Mouse (Mus musculus) myocyte (in vitro differentiated cells): Measurements from ENCODE around the gene Hoxb9. TPM values are rescaled to one million over a fixed set of nuclear protein-coding genes. Genes with fewer than 3 reads are reported as not detected.
A peak's percentile ranks its signal among the peaks of the same experiment; 100 is the strongest.

Source experiments
- H3K27me3 ChIP-seq: one replicate; pipeline ENCODE4 v1.6.1; 2011; ENCODE audit not compliant: control insufficient read depth, insufficient read depth, insufficient read length
- H3K36me3 ChIP-seq: one replicate; pipeline ENCODE4 v1.6.1; 2011; ENCODE audit not compliant: control insufficient read depth, insufficient read depth
- H3K4me2 ChIP-seq: one replicate; pipeline ENCODE4 v1.6.1; 2011; ENCODE audit warnings: low read depth, control low read depth
- H3K4me3 ChIP-seq: one replicate; pipeline ENCODE4 v1.5.1; 2011; ENCODE audit warnings: mild to moderate bottlenecking, control low read depth, moderate library complexity
- H3K79me2 ChIP-seq: one replicate; pipeline ENCODE4 v1.6.1; 2011; ENCODE audit not compliant: control insufficient read depth, insufficient read depth
- H3ac ChIP-seq: one replicate; pipeline ENCODE4 v1.6.1; 2011; ENCODE audit not compliant: control insufficient read depth, insufficient read length
- CEBPB ChIP-seq: IDR thresholded peaks from 2 replicates; pipeline ENCODE4 v1.6.1; 2011; ENCODE audit warnings: mild to moderate bottlenecking, moderate library complexity; ENCODE audit not compliant: poor library complexity, insufficient read depth, severe bottlenecking
- E2F4 ChIP-seq: IDR thresholded peaks from one replicate; pipeline ENCODE4 v1.6.1; 2011; ENCODE audit warnings: mild to moderate bottlenecking, control low read depth, moderate library complexity; ENCODE audit not compliant: insufficient read depth
- MAX ChIP-seq: IDR thresholded peaks from one replicate; pipeline ENCODE4 v1.6.1; 2011; ENCODE audit warnings: low read depth, mild to moderate bottlenecking, control low read depth
- MYOD1 ChIP-seq, 3 experiments: IDR thresholded peaks; one replicate each; pipeline ENCODE4 v1.6.1; 2011; ENCODE audit warnings: control low read depth in 2 of 3, low read depth in 2 of 3, mild to moderate bottlenecking in 2 of 3, moderate library complexity in 1 of 3; ENCODE audit not compliant: insufficient read length in 2 of 3, control insufficient read depth in 1 of 3
- MYOG ChIP-seq, 3 experiments: IDR thresholded peaks; one replicate each; pipeline ENCODE4 v1.6.1; 2011; ENCODE audit warnings: control low read depth in 2 of 3, low read depth in 2 of 3, mild to moderate bottlenecking in 2 of 3; ENCODE audit not compliant: insufficient read length in 2 of 3, control insufficient read depth in 1 of 3, insufficient read depth in 1 of 3
- POLR2A ChIP-seq: IDR thresholded peaks from one replicate; pipeline ENCODE4 v1.6.1; 2011; ENCODE audit warnings: low read depth, mild to moderate bottlenecking, control low read depth, moderate library complexity; ENCODE audit not compliant: insufficient read length
- POLR2AphosphoS2 ChIP-seq: IDR thresholded peaks from one replicate; pipeline ENCODE4 v1.6.1; 2011; ENCODE audit warnings: low read depth, control low read depth; ENCODE audit not compliant: insufficient read length
- REST ChIP-seq: IDR thresholded peaks from one replicate; pipeline ENCODE4 v1.6.1; 2011; ENCODE audit warnings: mild to moderate bottlenecking, control low read depth, moderate library complexity; ENCODE audit not compliant: insufficient read depth, insufficient read length
- SRF ChIP-seq: IDR thresholded peaks from one replicate; pipeline ENCODE4 v1.6.1; 2011; ENCODE audit warnings: low read depth; ENCODE audit not compliant: control insufficient read depth, insufficient read length
- TCF12 ChIP-seq: IDR thresholded peaks from one replicate; pipeline ENCODE4 v1.6.1; 2011; ENCODE audit warnings: mild to moderate bottlenecking, control low read depth; ENCODE audit not compliant: poor library complexity, insufficient read depth, severe bottlenecking
- TCF3 ChIP-seq: IDR thresholded peaks from one replicate; pipeline ENCODE4 v1.6.1; 2011; ENCODE audit warnings: low read depth, control low read depth; ENCODE audit not compliant: insufficient read length
- USF1 ChIP-seq: IDR thresholded peaks from one replicate; pipeline ENCODE4 v1.6.1; 2011; ENCODE audit warnings: low read depth, mild to moderate bottlenecking, control low read depth, moderate library complexity
- polyA plus RNA-seq: library from polyadenylated mRNA; unstranded; fragments of >200 nt; fragmentation: generic; extraction: Trizol; gene quantifications from one replicate; pipeline ENCODE4 v1.2.1, GENCODE M21; 2012; ENCODE audit warnings: missing spikeins

Hoxb9 gene
- polyA plus RNA-seq, 1 experiment: 0.24 TPM

DNA sequence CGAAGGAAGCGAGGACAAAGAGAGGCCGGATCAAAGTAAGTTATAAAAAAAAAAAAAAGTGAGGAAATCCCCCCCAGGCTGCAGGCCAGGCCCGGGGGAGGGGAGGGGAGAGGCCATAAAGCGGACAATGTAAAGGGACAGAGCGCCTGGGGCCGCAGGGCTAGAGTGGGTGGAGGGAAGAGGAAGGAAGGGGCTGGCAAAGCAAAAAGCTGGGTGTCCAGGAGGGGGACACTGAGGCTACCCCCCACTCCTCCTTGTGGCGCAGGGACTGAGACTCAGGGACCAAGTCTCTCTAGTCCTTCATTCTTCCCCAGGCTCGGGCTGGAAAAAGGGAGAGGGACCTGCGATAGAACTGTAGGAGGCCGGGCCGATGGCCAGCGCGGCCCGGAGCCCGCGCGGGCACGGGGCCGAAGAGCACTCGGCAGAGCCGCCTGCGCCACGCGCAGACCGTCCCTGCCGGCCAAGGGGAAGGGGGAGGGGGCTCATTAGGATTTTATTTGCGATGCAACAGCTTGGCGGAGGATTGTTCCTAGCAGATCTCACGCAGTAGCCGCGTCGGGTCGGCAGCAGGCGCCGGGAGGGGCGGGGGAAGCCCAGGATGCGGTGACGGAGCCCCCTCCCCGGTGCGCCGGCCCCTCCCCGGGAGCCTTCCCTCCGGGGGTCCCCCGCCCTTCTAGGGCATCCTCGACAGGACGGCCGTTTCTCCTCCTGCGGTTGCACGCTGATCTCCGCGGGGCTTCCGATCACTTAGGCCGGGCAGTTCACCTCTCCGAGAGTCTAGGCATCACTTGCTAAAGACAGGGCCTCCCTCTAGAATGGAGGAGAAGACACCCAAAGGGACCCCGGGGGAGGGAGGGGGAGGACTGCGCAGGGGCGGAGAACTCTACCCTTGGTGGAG, 1.0 kb downstream of the Hoxb9 start:
- Histone ChIP-seq H3K4me2 (peak overlapping the region; percentile 55), H3K79me2 (no peaks in the 10 kb centered on the region), H3K27me3 (peaks cover 85% of the 10 kb centered on the region), H3K36me3 (no peaks in the 10 kb centered on the region), H3K4me3 (no peak overlapping the region), H3ac (no peak overlapping the region)
- TF ChIP-seq REST: no peak
- TF ChIP-seq E2F4: no peak
- TF ChIP-seq POLR2A: no peak
- TF ChIP-seq MYOD1 (IDR thresholded peaks at IDR 0.05; ENCODE audit: control insufficient read depth in 1 of 3, insufficient read length in 2 of 3, low read depth in 2 of 3): no peak
- no peak for TF ChIP-seq TCF12
- TF ChIP-seq POLR2AphosphoS2: no peak
- no peak for TF ChIP-seq TCF3
- TF ChIP-seq MYOG (IDR thresholded peaks at IDR 0.05; ENCODE audit: control insufficient read depth in 1 of 3, insufficient read depth in 1 of 3, insufficient read length in 2 of 3, low read depth in 2 of 3): no peak

GRCm38 (mm10) chr11:96274428-96274827, 3.2 kb downstream of the Hoxb9 start:
- no peak for TF ChIP-seq USF1
- no peak for TF ChIP-seq POLR2A
- no peak for TF ChIP-seq MAX
- no peak for TF ChIP-seq TCF12
- TF ChIP-seq CEBPB: no peak
- TF ChIP-seq TCF3: no peak
- no peak for TF ChIP-seq POLR2AphosphoS2
- TF ChIP-seq REST: no peak
- no peak for TF ChIP-seq MYOD1 (IDR thresholded peaks at IDR 0.05; ENCODE audit: control insufficient read depth in 1 of 3, insufficient read length in 2 of 3, low read depth in 2 of 3)
- no peak overlapping the region for H3K4me3 ChIP-seq
- no peak overlapping the region for H3K4me2 ChIP-seq
- no peak overlapping the region for H3ac ChIP-seq
- H3K36me3 ChIP-seq: no peaks in the 10 kb centered on the region
- H3K79me2 ChIP-seq: no peaks in the 10 kb centered on the region
- H3K27me3 ChIP-seq: peaks cover 86% of the 10 kb centered on the region

DNA sequence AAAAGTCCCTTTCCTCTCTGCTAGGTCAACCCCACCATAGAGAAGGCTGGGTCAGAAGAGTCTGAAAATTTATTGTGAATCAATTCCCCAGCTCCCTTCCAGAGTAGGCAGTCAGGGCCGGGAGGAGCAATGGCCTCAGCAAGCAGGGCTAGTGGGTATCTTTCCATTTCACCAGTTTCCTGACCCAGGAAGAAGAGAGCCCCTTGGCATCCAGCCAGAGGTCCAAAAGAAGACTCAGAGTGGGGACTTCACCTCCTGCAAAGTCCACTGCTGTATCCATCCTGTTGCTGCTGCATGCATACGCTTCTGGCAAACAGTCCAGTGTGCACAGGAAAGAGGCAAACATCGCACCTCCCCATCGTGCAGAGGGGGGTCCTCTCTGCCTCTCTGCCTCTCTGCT, 4.6 kb downstream of the Hoxb9 start:
- Histone ChIP-seq H3K4me3 (no peak overlapping the region), H3K36me3 (no peaks in the 10 kb centered on the region), H3K27me3 (peaks cover 82% of the 10 kb centered on the region), H3ac (no peak overlapping the region), H3K79me2 (no peaks in the 10 kb centered on the region), H3K4me2 (no peak overlapping the region)
- no peak for TF ChIP-seq CEBPB
- TF ChIP-seq MYOD1 (IDR thresholded peaks at IDR 0.05; ENCODE audit: control insufficient read depth in 1 of 3, insufficient read length in 2 of 3, low read depth in 2 of 3): no peak

DNA sequence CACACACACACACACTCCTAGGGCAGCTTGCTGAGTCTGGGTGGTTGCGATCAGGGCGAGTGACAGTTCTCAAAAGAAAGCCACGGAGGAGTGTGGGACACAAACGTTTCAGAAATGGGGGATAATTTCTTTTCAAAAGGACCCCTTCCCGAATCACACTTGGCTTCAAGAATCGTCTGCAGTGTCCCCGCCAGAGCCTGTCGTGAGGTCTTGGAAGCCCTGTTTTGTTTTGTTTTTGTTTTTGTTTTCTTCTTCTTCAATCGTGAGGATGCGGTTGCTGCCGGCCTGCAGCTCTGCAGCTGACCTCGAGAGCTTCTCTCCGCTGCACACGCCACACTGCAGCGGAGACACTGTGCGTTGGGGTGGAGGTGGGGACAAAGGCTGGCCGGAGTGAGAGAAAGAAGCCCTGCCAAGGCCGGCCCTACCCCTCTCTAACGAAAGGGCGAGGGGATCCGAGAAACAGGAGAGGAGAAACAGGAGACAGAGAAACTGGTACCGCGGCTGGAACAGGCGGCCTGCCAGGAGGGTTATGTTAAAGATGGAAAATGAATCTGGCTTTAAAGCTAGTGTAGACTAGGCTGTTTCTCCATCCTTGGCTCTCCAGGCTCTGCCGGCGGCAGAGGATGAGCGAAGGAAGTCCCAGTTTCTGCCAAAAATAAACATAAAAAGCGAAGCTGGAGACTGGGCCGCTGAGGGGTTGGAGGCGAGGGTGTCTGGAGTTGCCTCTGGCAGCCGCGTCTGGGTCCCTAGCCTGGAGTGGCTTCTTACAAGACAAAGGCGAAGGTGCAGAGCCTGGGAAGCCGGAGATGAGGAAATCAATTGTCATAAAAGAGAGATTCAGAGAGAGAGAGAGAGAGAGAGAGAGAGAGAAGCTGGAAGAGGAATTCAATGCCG, 6.1 kb downstream of the Hoxb9 start:
- no peak overlapping the region for H3ac ChIP-seq
- H3K79me2 ChIP-seq: no peaks in the 10 kb centered on the region
- TF ChIP-seq USF1: no peak
- no peak for TF ChIP-seq SRF
- TF ChIP-seq TCF12: no peak
- TF ChIP-seq MYOD1 (IDR thresholded peaks at IDR 0.05; ENCODE audit: control insufficient read depth in 1 of 3, insufficient read length in 2 of 3, low read depth in 2 of 3): no peak
- no peak for TF ChIP-seq MAX
- no peak for TF ChIP-seq MYOG (IDR thresholded peaks at IDR 0.05; ENCODE audit: control insufficient read depth in 1 of 3, insufficient read depth in 1 of 3, insufficient read length in 2 of 3, low read depth in 2 of 3)
- no peak for TF ChIP-seq E2F4
- no peak for TF ChIP-seq POLR2AphosphoS2
- no peak for TF ChIP-seq TCF3
- TF ChIP-seq CEBPB: no peak
- no peak for TF ChIP-seq REST
- no peak for TF ChIP-seq POLR2A
- H3K4me3 ChIP-seq: no peak overlapping the region
- no peak overlapping the region for H3K4me2 ChIP-seq
- H3K36me3 ChIP-seq: no peaks in the 10 kb centered on the region
- peaks cover 82% of the 10 kb centered on the region for H3K27me3 ChIP-seq

DNA sequence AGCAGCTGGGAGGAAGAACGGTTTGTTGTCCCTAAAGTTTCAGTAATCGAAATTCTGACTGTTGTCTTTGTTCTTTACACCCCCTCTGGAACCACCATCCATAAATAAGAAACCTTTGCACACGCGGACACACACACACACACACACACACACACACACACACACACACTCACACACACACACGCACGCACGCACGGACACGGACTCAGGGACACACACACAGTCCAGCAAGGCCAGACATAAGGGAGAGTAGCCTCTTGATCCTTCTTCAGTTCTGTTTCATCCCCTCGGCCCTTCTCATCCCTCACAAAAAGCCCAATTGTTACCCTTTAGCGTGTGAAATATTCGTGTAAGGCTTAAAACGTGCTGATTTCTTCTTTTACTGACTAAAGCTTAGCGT, 7.1 kb downstream of the Hoxb9 start:
- Histone ChIP-seq H3ac (no peak overlapping the region), H3K36me3 (no peaks in the 10 kb centered on the region), H3K27me3 (peaks cover 83% of the 10 kb centered on the region), H3K79me2 (no peaks in the 10 kb centered on the region), H3K4me3 (no peak overlapping the region), H3K4me2 (no peak overlapping the region)
- TF ChIP-seq TCF3: no peak
- no peak for TF ChIP-seq REST
- TF ChIP-seq MYOD1 (IDR thresholded peaks at IDR 0.05; ENCODE audit: control insufficient read depth in 1 of 3, insufficient read length in 2 of 3, low read depth in 2 of 3): no peak
- TF ChIP-seq TCF12: no peak
- TF ChIP-seq SRF: no peak
- no peak for TF ChIP-seq E2F4
- no peak for TF ChIP-seq POLR2A
- TF ChIP-seq USF1: no peak
- TF ChIP-seq POLR2AphosphoS2: no peak
- TF ChIP-seq MAX: no peak
- no peak for TF ChIP-seq CEBPB
- TF ChIP-seq MYOG (IDR thresholded peaks at IDR 0.05; ENCODE audit: control insufficient read depth in 1 of 3, insufficient read depth in 1 of 3, insufficient read length in 2 of 3, low read depth in 2 of 3): no peak
